Mouse (Mus musculus) embryonic facial prominence, embryonic 15.5 days (tissue): ENCODE data around the gene Qsox1. TPM values are rescaled to one million over a fixed set of nuclear protein-coding genes. Genes with fewer than 3 reads are reported as not detected.

Source experiments
- ATAC-seq: fragments of 200-750 bp; cut with Nextera tagmentation; 2 replicates; pipeline ENCODE4 v1.8.0; 2017; ENCODE audit warnings: low read depth, moderate TSS enrichment; ENCODE audit not compliant: insufficient number of reproducible peaks, low FRiP score, low TSS enrichment
- H3K27ac ChIP-seq: fragments of 300-500 bp; sonication (generic); replicated peaks from 2 replicates; pipeline ENCODE4 v1.5.1; 2015; ENCODE audit warnings: mild to moderate bottlenecking, inconsistent platforms
- H3K27me3 ChIP-seq: fragments of 300-500 bp; sonication (generic); 2 replicates; pipeline ENCODE4 v1.6.1; 2015; ENCODE audit warnings: inconsistent platforms
- H3K36me3 ChIP-seq: fragments of 300-500 bp; sonication (generic); 2 replicates; pipeline ENCODE4 v1.6.1; 2015; ENCODE audit warnings: mild to moderate bottlenecking, inconsistent platforms
- H3K4me1 ChIP-seq: fragments of 300-500 bp; sonication (generic); 2 replicates; pipeline ENCODE4 v1.6.1; 2015; ENCODE audit warnings: inconsistent platforms
- H3K4me2 ChIP-seq: fragments of 300-500 bp; sonication (generic); replicated peaks from 2 replicates; pipeline ENCODE4 v1.6.1; 2015; ENCODE audit warnings: mild to moderate bottlenecking, inconsistent platforms
- H3K4me3 ChIP-seq: fragments of 300-500 bp; sonication (generic); replicated peaks from 2 replicates; pipeline ENCODE4 v1.5.1; 2015; ENCODE audit warnings: mild to moderate bottlenecking, inconsistent platforms
- H3K9ac ChIP-seq: fragments of 300-500 bp; sonication (generic); 2 replicates; pipeline ENCODE4 v1.6.1; 2015; ENCODE audit warnings: inconsistent platforms
- H3K9me3 ChIP-seq: fragments of 300-500 bp; sonication (generic); replicated peaks from 2 replicates; pipeline ENCODE4 v1.6.1; 2016; ENCODE audit warnings: inconsistent platforms
- WGBS: fragments of 180-500 bp; shearing (Covaris S2); methylation state at CpG from one replicate; pipeline ENCODE4 v1.1.7; 2015; 5-methylcytosine and 5-hydroxymethylcytosine counted together
- polyA plus RNA-seq: library from polyadenylated mRNA; unstranded; fragments of >200 nt; fragmentation: Nextera tagmentation; extraction: Ambion mirVana; gene quantifications from 2 replicates; pipeline ENCODE4 v1.2.1, GENCODE M21; 2015

Gene Qsox1
- polyA plus RNA-seq, 1 experiment from 2014 or later = 41.4 TPM

DNA sequence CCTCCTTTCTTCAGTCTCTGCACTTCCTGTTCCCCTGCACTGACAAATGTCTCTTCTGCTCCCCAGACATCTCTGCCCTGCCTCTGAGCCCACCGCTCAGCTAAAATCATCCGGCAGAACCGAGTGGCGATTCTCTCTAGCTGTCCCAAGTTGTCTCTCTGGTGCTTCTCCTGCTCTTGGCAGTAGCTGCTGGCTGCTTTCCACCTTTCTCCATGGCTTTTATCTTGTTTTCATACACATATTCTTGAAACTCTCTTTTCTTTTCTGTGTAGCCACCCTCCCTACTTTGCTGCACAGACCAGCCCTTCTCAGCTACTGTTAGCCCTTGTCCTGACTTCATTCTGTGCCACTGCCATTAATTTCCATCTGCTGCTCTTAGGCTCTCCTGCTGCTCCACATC, 15.3 kb downstream of the Qsox1 start:
- WGBS = 75% methylated on average over 4 of the region's 4 CpGs
- no peak overlapping the region for H3K9ac ChIP-seq
- no peak overlapping the region for H3K27ac ChIP-seq
- H3K4me3 ChIP-seq = no peak overlapping the region
- no peak for ATAC-seq
- peaks cover 21% of the 10 kb centered on the region for H3K36me3 ChIP-seq
- no peaks in the 10 kb centered on the region for H3K9me3 ChIP-seq
- no peaks in the 10 kb centered on the region for H3K4me1 ChIP-seq
- no peaks in the 10 kb centered on the region for H3K27me3 ChIP-seq
- H3K4me2 ChIP-seq = no peak overlapping the region

DNA sequence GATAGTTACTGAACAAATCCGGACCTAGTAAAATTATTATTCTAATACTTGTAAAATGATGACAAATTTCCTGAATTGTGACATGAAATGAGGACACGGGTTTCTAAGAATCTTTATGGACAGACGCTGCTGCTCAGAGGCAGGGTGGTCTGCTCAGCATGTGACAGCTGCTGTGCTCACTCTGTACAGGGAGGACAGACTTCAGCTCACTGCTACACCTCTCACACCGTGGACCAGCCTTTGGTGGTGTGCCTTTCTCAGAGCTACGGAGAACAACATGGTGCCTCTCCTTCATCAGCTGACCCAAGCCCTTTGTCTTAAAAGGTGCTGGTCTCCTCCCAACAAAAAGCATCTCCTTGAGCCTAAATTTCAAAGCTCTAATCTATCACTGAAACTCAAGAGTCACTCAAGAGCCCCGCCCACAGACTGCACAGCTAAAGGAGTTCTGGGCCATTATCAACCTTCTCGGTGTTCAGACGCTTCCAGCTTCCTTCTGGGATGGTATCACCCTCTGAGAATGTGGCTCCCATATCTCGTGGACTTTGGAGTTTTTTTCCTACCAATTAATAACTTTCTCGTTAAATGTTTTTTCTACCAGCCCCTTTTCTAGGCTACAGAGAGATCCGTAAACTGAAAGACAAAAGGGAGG, 15.8 kb downstream of the Qsox1 start:
- Histone ChIP-seq H3K4me2 (no peak overlapping the region), H3K4me1 (no peaks in the 10 kb centered on the region), H3K9me3 (no peaks in the 10 kb centered on the region), H3K36me3 (peaks cover 21% of the 10 kb centered on the region), H3K4me3 (no peak overlapping the region), H3K27ac (no peak overlapping the region), H3K9ac (no peak overlapping the region), H3K27me3 (no peaks in the 10 kb centered on the region)
- ATAC-seq = no peak
- 76% methylated on average over 11 of the region's 11 CpGs for WGBS

DNA sequence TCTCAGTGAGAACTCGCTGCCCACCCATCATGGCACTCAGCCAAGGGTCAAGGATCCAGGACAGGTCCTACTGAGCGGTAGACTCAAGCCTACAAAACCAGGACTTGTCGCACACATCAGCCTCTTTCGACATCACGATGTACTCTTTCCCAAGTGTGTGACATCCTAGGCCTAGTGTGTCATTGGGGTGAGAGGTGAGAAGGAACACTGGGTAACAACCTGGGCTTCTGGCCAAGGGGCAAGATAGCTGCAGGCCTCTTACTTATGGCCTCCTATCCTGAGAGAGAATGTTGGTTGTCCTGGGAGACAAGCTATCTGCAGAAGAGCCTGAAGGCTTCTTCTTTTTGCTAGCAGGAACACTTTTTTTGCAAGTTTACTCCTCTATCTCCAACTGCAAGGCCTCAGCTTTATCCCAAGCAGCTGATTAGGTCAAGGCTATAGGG, 16.9 kb downstream of the Qsox1 start:
- no peak overlapping the region for H3K4me3 ChIP-seq
- H3K27me3 ChIP-seq = no peaks in the 10 kb centered on the region
- H3K4me2 ChIP-seq = no peak overlapping the region
- H3K9me3 ChIP-seq = no peaks in the 10 kb centered on the region
- WGBS = 95% methylated on average over 5 of the region's 5 CpGs
- ATAC-seq = no peak
- H3K36me3 ChIP-seq = peaks cover 23% of the 10 kb centered on the region
- H3K4me1 ChIP-seq = no peaks in the 10 kb centered on the region
- no peak overlapping the region for H3K27ac ChIP-seq
- H3K9ac ChIP-seq = no peak overlapping the region

DNA sequence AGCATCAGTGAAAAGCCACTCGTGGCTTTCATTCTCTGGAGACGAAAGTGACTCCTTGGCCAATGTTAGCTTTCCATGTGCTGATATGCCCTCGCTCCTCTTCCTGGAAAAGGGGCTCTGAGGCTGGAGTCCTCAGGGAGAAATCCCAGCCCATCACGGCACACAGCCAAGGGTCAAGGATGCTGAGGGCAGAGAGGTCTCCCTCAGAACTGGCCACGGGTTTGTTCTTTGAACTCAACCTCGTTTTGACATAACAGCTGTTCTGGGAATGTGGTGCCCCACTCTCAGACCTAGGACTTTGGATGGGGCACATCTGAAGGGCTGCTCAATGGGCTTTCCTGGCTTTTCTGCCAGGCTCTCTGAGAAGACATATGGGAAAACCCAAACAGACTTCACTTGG, 17.8 kb downstream of the Qsox1 start:
- ATAC-seq = no peak
- Histone ChIP-seq H3K27me3 (no peaks in the 10 kb centered on the region), H3K27ac (no peak overlapping the region), H3K4me1 (no peaks in the 10 kb centered on the region), H3K9ac (no peak overlapping the region), H3K9me3 (no peaks in the 10 kb centered on the region), H3K4me2 (no peak overlapping the region), H3K4me3 (no peak overlapping the region), H3K36me3 (peaks cover 26% of the 10 kb centered on the region)
- WGBS = 84% methylated on average over 6 of the region's 6 CpGs

DNA sequence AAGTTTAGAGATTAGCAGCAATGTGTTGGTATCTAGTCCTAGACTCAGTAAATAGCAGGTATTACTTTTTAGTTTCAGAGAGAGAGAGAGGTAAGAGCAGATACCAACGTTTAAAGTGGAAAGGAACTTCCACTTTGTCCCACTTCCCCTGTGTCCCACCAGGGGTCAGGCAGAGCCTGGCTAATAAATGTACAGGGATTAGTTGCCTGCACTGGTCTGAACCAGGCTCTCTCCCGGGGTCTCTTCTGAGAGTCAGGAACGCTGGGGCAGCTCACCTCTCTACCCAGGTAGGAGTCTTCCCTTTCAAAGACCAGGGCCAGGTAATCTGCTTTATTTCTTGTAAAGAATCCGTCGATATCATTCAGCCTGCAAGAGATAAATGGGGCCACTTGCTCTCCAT, 20.8 kb downstream of the Qsox1 start:
- no peaks in the 10 kb centered on the region for H3K9me3 ChIP-seq
- no peak overlapping the region for H3K9ac ChIP-seq
- no peaks in the 10 kb centered on the region for H3K4me1 ChIP-seq
- H3K4me2 ChIP-seq = no peak overlapping the region
- no peaks in the 10 kb centered on the region for H3K27me3 ChIP-seq
- no peak overlapping the region for H3K4me3 ChIP-seq
- peaks cover 45% of the 10 kb centered on the region for H3K36me3 ChIP-seq
- 65% methylated on average over 5 of the region's 5 CpGs for WGBS
- no peak overlapping the region for H3K27ac ChIP-seq
- no peak for ATAC-seq

DNA sequence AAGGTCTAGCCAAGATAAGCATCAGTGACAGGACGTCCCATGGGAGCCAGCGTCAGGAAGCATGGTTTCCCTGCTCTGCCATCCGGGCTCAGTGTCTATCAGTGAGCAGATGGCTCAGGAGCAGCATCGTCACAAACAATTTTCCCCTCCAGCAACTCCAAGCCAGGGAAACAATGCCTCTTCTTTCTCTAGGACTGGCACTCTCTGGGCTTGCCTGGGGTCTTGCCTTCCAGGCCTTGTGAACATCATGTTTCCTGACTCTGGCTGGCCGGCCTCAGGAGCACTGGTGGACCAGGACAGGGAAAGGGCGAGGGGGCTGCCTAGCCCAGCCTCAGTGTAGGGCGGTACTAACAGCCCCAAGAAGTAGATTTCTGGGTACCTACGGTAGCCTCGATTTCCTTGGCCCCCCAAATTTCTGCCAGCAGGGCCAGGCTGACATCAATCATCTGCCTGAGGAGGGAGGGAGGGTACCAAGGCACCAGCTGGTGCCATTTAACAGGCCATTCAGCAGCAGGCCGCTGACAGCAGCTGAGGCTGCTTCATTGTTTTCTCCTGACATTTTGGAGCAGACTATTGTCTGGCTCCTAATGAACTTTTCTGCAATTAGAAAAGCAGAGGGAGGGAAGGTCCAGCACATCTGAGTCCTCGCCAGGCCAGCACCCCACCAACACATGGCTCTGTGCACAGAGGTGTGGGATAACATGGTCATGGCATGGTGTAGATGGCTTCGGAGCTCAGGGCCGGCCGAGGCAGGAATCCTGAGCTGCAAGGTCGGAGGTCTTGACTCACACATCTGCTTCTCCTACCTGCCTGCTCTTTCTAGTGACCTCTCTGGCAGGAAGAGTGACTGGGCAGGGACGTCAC, 22.3 kb downstream of the Qsox1 start:
- Histone ChIP-seq H3K36me3 (peaks cover 53% of the 10 kb centered on the region), H3K9ac (no peak overlapping the region), H3K27me3 (no peaks in the 10 kb centered on the region), H3K4me1 (no peaks in the 10 kb centered on the region), H3K4me2 (no peak overlapping the region), H3K27ac (no peak overlapping the region), H3K9me3 (no peaks in the 10 kb centered on the region), H3K4me3 (no peak overlapping the region)
- WGBS = 63% methylated on average over 16 of the region's 16 CpGs
- ATAC-seq = no peak

DNA sequence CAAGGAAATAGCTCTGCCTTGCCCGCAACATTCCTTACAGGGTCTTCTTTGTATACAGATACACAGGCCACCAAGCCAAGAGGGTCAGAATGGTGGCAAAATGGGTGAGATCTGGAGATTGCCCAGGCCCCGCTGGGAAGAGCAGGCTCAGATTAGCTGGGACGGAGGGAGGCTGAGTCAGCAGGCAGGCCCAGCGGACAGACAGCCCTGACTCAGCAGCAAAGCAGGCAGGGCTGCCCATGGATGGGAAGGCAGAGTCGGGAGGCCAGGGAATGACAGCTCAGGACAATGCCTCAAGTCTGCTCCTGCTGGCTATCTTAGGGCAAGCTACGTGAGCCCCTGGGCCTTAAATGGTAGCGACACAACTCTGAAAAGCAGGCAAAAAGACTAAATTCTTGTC, 26.8 kb downstream of the Qsox1 start:
- Histone ChIP-seq H3K4me1 (0 out of 2 replicates have a peak, but pooled peaks cover 7% of the 10 kb centered on the region), H3K27ac (no peak overlapping the region), H3K9ac (no peak overlapping the region), H3K27me3 (no peaks in the 10 kb centered on the region), H3K4me2 (no peak overlapping the region), H3K9me3 (no peaks in the 10 kb centered on the region), H3K36me3 (peaks cover 58% of the 10 kb centered on the region), H3K4me3 (no peak overlapping the region)
- ATAC-seq = no peak
- WGBS = 64% methylated on average over 7 of the region's 7 CpGs

DNA sequence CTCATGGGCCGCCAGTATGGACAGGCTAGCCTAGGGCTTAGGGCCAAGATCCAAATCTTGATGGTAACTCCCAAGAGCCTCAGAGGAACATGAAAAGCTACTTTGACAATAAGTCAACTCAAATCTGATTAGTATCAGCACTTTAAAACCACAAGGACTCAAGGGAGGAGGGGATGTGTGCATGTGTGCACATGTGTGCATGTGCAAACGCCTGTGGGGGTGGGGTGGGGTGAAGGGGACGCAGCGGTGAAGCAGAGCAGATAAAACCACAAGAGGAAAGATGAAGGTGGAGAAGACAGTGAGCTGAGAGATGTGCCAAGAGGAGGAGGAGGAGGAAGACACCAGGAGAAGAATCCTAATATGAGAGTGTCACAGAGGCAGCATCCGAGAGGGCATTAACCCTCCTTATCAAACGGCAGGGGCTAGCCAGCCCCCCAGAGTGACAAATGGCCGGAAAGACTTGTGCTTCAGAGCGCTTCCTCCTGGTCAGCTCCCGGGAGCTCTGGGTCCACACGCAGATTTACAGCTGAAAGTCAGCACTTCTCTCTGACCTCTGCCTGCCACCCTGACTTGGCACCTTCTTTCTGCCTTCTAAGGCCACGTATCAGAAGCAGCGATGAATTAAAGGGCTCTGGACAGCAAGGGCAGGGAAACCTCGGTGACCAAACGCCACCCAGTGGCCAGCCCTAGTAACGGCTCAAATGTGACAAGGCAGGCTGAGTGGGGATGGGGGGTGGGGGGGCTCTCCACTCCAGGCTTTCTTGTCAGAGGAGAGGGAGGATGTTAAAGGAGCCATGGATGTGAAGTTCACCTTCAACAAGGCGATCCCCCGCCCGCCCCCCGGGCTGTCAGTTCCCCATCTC, 28.1 kb downstream of the Qsox1 start:
- 0 out of 2 replicates have a peak, but pooled peaks cover 7% of the 10 kb centered on the region for H3K4me1 ChIP-seq
- peaks cover 63% of the 10 kb centered on the region for H3K36me3 ChIP-seq
- ATAC-seq = no peak
- H3K4me2 ChIP-seq = no peak overlapping the region
- no peaks in the 10 kb centered on the region for H3K9me3 ChIP-seq
- no peak overlapping the region for H3K9ac ChIP-seq
- no peak overlapping the region for H3K4me3 ChIP-seq
- no peak overlapping the region for H3K27ac ChIP-seq
- 32% methylated on average over 19 of the region's 19 CpGs for WGBS
- H3K27me3 ChIP-seq = no peaks in the 10 kb centered on the region

DNA sequence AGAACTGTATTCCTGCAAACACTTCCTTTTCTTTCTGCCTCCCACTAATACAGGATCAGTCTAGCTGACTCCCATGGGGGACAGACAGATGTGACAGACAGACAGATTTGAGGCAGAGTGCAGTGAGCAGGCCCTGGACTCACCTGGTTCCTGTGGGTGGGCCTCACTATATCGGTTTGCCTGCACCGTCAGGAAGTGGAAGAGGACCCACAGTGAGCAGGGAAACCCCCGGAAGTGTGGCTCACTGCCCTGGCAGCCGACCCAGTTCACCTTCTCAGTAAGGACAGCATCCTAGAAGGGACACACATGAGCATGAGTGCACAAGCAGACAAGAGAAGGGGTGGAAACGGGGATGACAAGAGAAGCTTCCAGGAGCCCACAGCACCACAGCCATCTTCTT, 30.3 kb downstream of the Qsox1 start:
- H3K27me3 ChIP-seq = no peaks in the 10 kb centered on the region
- 0 out of 2 replicates have a peak, but pooled peaks cover 7% of the 10 kb centered on the region for H3K4me1 ChIP-seq
- peaks cover 48% of the 10 kb centered on the region for H3K36me3 ChIP-seq
- H3K4me3 ChIP-seq = no peak overlapping the region
- H3K9ac ChIP-seq = no peak overlapping the region
- no peak for ATAC-seq
- no peak overlapping the region for H3K4me2 ChIP-seq
- no peak overlapping the region for H3K27ac ChIP-seq
- H3K9me3 ChIP-seq = no peaks in the 10 kb centered on the region
- 69% methylated on average over 5 of the region's 5 CpGs for WGBS

DNA sequence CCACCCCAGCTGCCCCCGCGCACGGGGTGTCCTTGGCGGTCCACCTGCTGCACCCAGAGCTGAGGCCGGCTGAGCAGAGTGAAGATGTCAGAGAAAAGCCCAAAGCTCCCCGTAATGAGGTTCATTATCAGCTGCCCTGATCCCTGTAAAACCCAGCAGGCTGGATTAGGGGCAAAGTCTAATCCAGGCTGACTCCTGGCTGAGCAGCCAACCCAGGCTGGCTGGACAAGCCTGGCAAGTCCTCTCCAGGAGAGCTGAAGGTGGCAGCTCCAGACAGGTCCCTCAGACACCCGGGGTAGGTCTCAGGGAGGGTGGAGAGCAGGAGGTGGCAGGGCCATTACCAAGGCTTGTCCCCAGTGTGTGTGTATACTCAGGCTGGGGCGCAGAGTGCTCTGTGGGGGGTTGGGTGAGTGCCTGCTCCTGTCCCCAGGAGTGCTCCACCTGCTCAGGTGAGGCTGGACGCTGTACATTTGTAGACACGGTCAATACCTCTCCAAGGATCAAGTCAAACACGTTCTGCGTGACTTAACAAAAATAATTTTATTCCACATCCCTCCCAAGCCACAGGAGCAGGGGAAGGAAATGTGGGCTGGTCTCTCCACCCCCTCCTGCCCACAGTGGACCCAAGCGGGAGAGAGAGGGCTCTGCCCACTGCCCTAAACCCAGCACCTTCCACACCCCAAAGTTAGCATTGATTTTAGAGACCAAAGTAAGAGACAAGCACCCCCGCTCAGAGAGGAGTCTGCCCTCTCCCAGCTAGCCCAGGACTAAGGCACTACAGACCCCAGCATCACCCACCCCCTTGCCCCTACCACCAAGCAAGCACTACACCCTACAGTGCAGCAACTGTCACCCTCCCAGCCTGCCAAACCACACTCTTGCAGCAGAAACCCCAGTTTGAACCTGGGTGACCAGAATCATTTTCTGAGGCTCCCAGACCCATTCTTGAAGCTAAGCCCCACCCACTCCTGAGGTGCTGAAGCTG, 34.8 kb downstream of the Qsox1 start:
- H3K4me3 ChIP-seq = no peak overlapping the region
- H3K4me1 ChIP-seq = no peaks in the 10 kb centered on the region
- ATAC-seq = peak; percentile 25; the same call in 1 of the 2 replicates
- H3K36me3 ChIP-seq = peaks cover 28% of the 10 kb centered on the region
- H3K4me2 ChIP-seq = no peak overlapping the region
- WGBS = 61% methylated on average over 14 of the region's 14 CpGs
- no peaks in the 10 kb centered on the region for H3K27me3 ChIP-seq
- no peak overlapping the region for H3K9ac ChIP-seq
- H3K27ac ChIP-seq = no peak overlapping the region
- H3K9me3 ChIP-seq = no peaks in the 10 kb centered on the region
